Mouse (Mus musculus): Measurements from ENCODE around the gene Map1b.

DNA sequence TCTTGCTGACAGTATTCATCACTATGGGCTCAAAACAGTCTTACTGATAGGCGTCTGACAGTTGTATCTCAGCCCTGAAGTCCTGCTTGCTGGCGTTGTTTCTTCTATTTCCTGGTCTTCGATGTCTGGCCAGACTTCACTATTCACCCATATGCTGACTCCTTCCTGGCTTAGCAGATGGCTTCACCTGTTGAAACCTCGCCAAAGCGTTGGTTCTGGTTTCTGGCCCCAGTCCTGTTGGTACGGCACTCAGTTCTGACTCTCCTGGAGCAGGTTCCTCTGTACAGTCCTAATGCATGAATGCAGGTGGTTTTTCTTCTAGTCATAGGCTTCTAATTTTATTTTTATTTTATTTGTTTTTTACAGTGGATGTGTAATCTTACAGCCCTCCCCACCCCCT, 38.1 kb upstream of the Map1b start:
- TF ChIP-seq POLR2A (IDR thresholded peaks at IDR 0.05; ENCODE audit: borderline replicate concordance, control insufficient read depth, low read depth, low read length) (no peak), CTCF (IDR thresholded peaks at IDR 0.05; ENCODE audit: control insufficient read depth, insufficient read depth, low read length) (no peak)
